Mouse (Mus musculus) left cerebral cortex, postnatal 14 days (tissue): Measurements from ENCODE around the gene Pcyt1b. TPM values are rescaled to one million over a fixed set of nuclear protein-coding genes. Genes with fewer than 3 reads are reported as not detected.
A peak's percentile ranks its signal among the peaks of the same experiment; 100 is the strongest.

Experiments
- DNase-seq, 2 experiments: peaks; one replicate each; pipeline ENCODE4 v3.0.0; 2021 to 2022; ENCODE audit warnings: low spot score in 2 of 2, mixed read lengths in 1 of 2
- intact Hi-C: fragments of 180-260 bp; cut with DNase I; formaldehyde crosslinking; loops from one replicate; pipeline ENCODE4 v1.15.1; 2025
- total RNA-seq, 2 experiments: library from RNA; stranded (reverse); gene quantifications; 2 replicates each; pipeline ENCODE4 v1.2.3; 2021

Gene Pcyt1b
- total RNA-seq, 2 experiments from 2014 or later, result 44.5 to 44.6 TPM

GRCm38 (mm10) chrX:93729529-93729928, 74.9 kb downstream of the Pcyt1b start:
- no peak for DNase-seq
- intact Hi-C loops, result no loop called here

GRCm38 (mm10) chrX:93730854-93731253, 76.2 kb downstream of the Pcyt1b start:
- intact Hi-C loops, result no loop called here
- DNase-seq, result no peak

- intact Hi-C loops, result no loop called here
- no peak for DNase-seq
Measured at GRCm38 (mm10) chrX:93732407-93732806, 77.7 kb downstream of the Pcyt1b start.

- intact Hi-C loops, result no loop called here
- DNase-seq, result no peak
Measured at GRCm38 (mm10) chrX:93732975-93733748, 78.5 kb downstream of the Pcyt1b start.

GRCm38 (mm10) chrX:93749165-93749564, 94.5 kb downstream of the Pcyt1b start:
- no peak for DNase-seq
- intact Hi-C loops, result no loop called here

- no peak for DNase-seq
- intact Hi-C loops, result no loop called here
Measured at GRCm38 (mm10) chrX:93750566-93750965, 95.9 kb downstream of the Pcyt1b start.

- DNase-seq, result no peak
- intact Hi-C loops, result no loop called here
Measured at GRCm38 (mm10) chrX:93755210-93755842, 100.7 kb downstream of the Pcyt1b start.

GRCm38 (mm10) chrX:93756867-93757455, 102.3 kb downstream of the Pcyt1b start:
- intact Hi-C loops, result no loop called here
- no peak for DNase-seq

- DNase-seq, result no peak
- intact Hi-C loops, result no loop called here
Measured at GRCm38 (mm10) chrX:93760770-93761169, 106.1 kb downstream of the Pcyt1b start.

- intact Hi-C loops, result no loop called here
- no peak for DNase-seq
Measured at GRCm38 (mm10) chrX:93789562-93789961, 134.9 kb downstream of the Pcyt1b start.

GRCm38 (mm10) chrX:93793168-93793567, 138.5 kb downstream of the Pcyt1b start:
- intact Hi-C loops, result loop anchor here (10.0 kb wide), 1 partner anchor 102 kb away; no protein-coding TSS in a partner anchor
- DNase-seq, result peak; percentile 9 to 16

Other genes starting within 250 kb of the Pcyt1b start
- gene Pola1, start 22.7 kb upstream of the Pcyt1b start, total RNA-seq, result 1 to 10 TPM; 6.0 to 7.4 TPM
- 10 to 100 TPM; 34.0 to 34.6 TPM for gene Pdk3, start 177.3 kb downstream of the Pcyt1b start, total RNA-seq